Mouse (Mus musculus): ENCODE results near the gene Lysmd3.

- TF ChIP-seq CTCF (IDR thresholded peaks at IDR 0.05), result no peak
- no peak for TF ChIP-seq EP300 (IDR thresholded peaks at IDR 0.05)
Observed at GRCm38 (mm10) chr13:81658053-81658752, 740 bp downstream of the Lysmd3 start.
